Mouse (Mus musculus): ENCODE measurements at regions not wholly inside any gene's neighbourhood (a gene's known extent, or its start where the extent isn't known, plus 50 kb on each side); places are given as distances from the start of the nearest gene placed in this dataset.

DNA sequence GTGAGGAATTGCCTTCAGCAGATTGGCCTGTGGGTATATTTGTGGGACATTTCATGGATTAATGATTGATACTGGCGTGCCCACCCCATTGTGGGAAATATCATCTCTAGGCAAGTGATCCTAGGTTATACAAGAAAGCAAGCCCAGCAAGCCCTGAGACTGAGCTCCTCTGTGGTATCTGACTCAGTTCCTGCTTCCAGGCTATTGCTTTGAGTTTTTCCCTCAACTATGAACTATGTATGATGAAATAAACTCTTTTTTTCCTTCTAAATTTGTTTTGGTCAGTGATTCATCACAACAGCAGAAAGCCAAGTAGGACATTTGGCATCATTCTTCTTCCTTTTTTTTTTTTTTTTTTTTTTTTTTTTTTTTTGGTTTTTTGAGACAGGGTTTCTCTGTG is 119.8 kb downstream of the Tbr1 start:
- DNase-seq, result no peak

DNA sequence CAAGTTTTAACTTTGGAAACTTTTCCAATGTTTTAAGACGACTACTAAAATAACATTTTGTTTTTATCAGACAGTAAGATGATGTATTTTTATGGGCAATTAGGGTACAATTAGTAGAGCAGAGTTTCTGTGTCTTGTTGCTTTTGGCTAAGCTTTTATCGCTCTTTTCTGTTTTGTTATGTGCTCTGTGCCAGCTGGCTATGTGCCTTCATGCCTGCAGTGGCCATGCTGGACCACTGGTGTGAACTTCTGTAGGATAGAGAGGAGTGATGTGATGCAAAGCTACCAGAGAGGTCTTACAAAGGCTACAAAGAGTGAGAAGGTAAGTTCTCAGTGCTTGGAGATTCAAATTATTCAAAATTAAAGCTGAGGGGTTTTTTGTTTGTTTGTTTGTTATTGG is 108.0 kb upstream of the Slc4a10 start:
- DNase-seq, result no peak

DNA sequence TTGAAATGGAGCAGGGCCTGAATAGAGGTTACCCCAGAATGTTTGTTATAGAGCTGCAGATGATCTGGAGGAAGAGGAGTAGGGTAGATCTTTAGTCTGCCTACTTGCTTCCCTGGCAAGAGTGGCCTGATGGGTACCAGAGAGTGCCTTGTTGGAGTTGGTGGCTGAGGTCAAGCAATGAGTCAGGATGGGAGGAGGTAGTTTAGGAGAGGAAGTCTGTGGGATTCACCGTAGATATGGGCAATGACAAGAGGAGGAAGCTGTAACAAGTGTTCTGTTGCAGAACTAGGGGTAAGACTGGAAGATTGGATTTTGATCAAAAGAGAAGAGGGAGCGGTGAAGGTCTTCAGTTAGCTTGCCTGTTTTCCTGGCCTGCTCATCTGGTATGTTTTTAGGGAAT is 80.3 kb upstream of the Slc4a10 start:
- DNase-seq, result no peak

DNA sequence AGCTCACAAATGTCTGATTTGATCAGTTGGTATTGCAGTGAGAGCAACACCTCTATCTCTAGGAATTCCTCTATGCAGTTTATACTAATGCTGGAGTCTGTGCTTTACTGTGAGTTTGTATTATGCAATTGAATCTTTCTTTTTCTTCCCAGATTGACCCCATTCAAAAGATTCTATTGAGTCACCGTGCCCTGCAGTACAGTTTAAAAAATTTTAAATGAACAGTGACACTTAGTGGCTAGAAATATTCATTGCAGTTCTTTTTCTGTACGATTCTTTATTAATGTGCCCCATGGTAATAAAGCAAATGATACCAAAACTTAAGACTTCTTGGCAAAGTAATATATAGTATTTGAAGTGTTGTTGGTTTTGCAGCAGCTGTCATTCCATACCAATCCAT is 78.5 kb upstream of the Slc4a10 start:
- DNase-seq, result no peak

DNA sequence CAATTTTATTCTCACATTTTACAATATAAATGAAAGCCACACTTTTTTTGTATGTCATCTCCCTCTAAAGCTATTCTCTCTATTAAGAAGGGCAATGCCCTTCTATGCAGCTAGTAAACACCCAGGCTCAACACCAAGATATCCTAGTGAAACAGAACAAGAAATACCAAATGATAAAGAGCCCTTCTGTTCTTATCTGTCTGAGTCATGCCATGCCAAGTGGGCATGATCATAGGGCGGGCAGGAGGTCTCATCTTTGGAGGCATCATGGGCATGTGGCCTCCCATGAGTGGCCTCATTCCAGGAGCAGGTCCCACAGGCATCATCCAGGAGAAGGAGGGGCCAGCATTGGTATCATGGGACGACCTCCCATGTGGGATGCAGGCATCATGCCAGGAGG is 76.2 kb upstream of the Slc4a10 start:
- no peak for DNase-seq

DNA sequence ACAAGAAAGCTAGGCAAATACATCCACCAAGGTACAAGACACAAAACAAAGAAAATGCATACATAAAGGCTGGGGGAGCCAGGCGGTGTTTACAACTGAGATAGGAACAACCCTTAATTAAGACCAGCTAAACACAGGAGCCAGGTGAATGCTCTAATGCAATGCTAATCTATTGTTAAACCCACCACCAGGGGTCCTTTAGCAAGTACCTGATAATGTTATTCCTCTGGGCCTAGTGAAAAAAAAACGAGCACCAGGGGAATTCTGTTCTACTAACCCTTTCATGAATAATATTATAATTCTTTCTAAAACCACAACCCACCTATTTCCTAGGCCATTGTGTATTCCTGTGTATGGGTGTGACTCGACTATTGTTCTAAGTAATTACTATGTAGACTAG is 61.5 kb upstream of the Slc4a10 start:
- DNase-seq, result no peak

DNA sequence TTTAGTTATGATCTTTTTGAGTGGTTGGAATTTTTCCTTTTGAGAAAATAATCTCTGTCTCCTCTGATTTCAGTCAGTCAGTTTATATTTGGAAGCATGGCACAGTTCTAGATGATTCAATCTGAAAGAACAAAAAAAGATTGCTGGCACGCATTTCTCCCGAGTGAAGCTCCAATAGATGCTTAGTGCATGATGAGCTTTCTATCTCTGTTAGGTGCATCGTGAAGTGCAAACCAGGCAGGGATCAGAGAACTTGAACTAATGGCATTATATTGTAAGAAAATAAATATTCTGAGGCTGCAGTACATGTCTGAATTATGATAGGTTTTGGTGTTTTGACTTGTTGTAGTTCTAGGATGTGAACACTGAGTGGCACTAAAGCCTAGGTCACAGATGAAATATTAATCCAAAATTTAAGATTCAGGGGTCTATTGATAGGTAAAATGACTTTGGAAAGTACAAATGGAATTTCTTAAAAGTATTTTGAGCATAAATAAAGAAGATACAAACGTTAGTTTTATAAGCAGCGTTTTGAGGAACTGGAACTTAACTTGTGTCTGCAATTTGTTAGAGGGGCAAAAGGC is 59.2 kb upstream of the Slc4a10 start:
- peak; percentile 9 for DNase-seq

Measured in layer of hippocampus, adult 9-11 months (tissue).